Mouse (Mus musculus) heart, postnatal 0 days (tissue): Measurements from ENCODE around the gene Zfp385b. TPM values are rescaled to one million over a fixed set of nuclear protein-coding genes. Genes with fewer than 3 reads are reported as not detected.

Experiments
- ATAC-seq: fragments of 200-750 bp; cut with Nextera tagmentation; 2 replicates; pipeline ENCODE4 v1.8.0; 2017; ENCODE audit warnings: low read depth, moderate number of reproducible peaks, moderate library complexity; ENCODE audit not compliant: insufficient read depth
- DNase-seq: peaks from one replicate; pipeline ENCODE4 v3.0.0-alpha.2; 2016; ENCODE audit warnings: low spot score
- H3K27ac ChIP-seq: fragments of 300-500 bp; sonication (generic); 2 replicates; pipeline ENCODE4 v1.5.1; 2014; ENCODE audit warnings: low read depth, mild to moderate bottlenecking
- H3K27me3 ChIP-seq: fragments of 300-500 bp; sonication (generic); 2 replicates; pipeline ENCODE4 v1.6.1; 2014; ENCODE audit warnings: low read length, mixed read lengths; ENCODE audit not compliant: control insufficient read depth, insufficient read depth
- H3K36me3 ChIP-seq: fragments of 300-500 bp; sonication (generic); replicated peaks from 2 replicates; pipeline ENCODE4 v1.6.1; 2014; ENCODE audit warnings: low read length, mixed read lengths; ENCODE audit not compliant: control insufficient read depth, insufficient read depth
- H3K4me1 ChIP-seq: fragments of 300-500 bp; sonication (generic); 2 replicates; pipeline ENCODE4 v1.6.1; 2014; ENCODE audit warnings: antibody characterized with exemption; ENCODE audit not compliant: control insufficient read depth, insufficient read depth
- H3K4me2 ChIP-seq: fragments of 300-500 bp; sonication (generic); 2 replicates; pipeline ENCODE4 v1.6.1; 2014; ENCODE audit warnings: low read depth, mild to moderate bottlenecking, low read length, moderate library complexity
- H3K4me3 ChIP-seq: fragments of 300-500 bp; sonication (generic); 2 replicates; pipeline ENCODE4 v1.5.1; 2014; ENCODE audit warnings: low read depth, low read length
- H3K9ac ChIP-seq: fragments of 300-500 bp; sonication (generic); replicated peaks from 2 replicates; pipeline ENCODE4 v1.6.1; 2014; ENCODE audit warnings: low read depth, low read length, mixed read lengths
- H3K9me3 ChIP-seq: fragments of 300-500 bp; sonication (generic); replicated peaks from 2 replicates; pipeline ENCODE4 v1.6.1; 2016; ENCODE audit warnings: low read length; ENCODE audit not compliant: control insufficient read depth
- CTCF ChIP-seq: IDR thresholded peaks from 2 replicates; pipeline ENCODE4 v1.5.1; 2016; ENCODE audit warnings: antibody characterized with exemption, control low read depth, low read depth
- EP300 ChIP-seq: IDR thresholded peaks from 2 replicates; pipeline ENCODE4 v1.6.1; 2016; ENCODE audit warnings: antibody characterized with exemption, low read depth
- WGBS: fragments of 180-500 bp; shearing (Covaris S2); extraction: QIAGEN DNeasy Blood & Tissue Kit; methylation state at CpG from one replicate; pipeline ENCODE4 v1.1.7; 2014; 5-methylcytosine and 5-hydroxymethylcytosine counted together
- polyA plus RNA-seq: library from polyadenylated mRNA; unstranded; fragments of >200 nt; fragmentation: Nextera tagmentation; extraction: Ambion mirVana; gene quantifications from 2 replicates; pipeline ENCODE4 v1.2.1, GENCODE M21; 2015
- total RNA-seq: library from RNA; depleted of rRNA; stranded (reverse); fragments of >200 nt; gene quantifications from 2 replicates; pipeline ENCODE4 v1.2.3, GENCODE M21; 2014; ENCODE audit warnings: low replicate concordance

Zfp385b gene
- total and polyA plus RNA-seq, 2 experiments from 2014 or later, result 1.8 to 4.2 TPM

GRCm38 (mm10) chr2:77519341-77519740 lies 300.1 kb downstream of the Zfp385b start:
- ATAC-seq (peak; percentile 66), DNase-seq (peak; percentile 61)
- Histone ChIP-seq H3K4me2 (peak overlapping the region; percentile 71), H3K27ac (peak overlapping the region; percentile 12; the same call in 1 of the 2 replicates), H3K9ac (peak overlapping the region; percentile 50), H3K36me3 (no peaks in the 10 kb centered on the region), H3K4me1 (no peaks in the 10 kb centered on the region), H3K27me3 (no peaks in the 10 kb centered on the region), H3K4me3 (peak overlapping the region; percentile 46), H3K9me3 (no peaks in the 10 kb centered on the region)
- TF ChIP-seq EP300, result no peak
- no peak for TF ChIP-seq CTCF
- under 1% methylated on average over 14 of the region's 14 CpGs for WGBS

GRCm38 (mm10) chr2:77518693-77519092 lies 300.7 kb downstream of the Zfp385b start:
- Histone ChIP-seq H3K27ac (0 out of 2 replicates have a peak overlapping the region, but pooled peaks have one; percentile 12), H3K4me3 (peak overlapping the region; percentile 46), H3K9ac (peak overlapping the region; percentile 50), H3K9me3 (no peaks in the 10 kb centered on the region), H3K36me3 (no peaks in the 10 kb centered on the region), H3K4me2 (peak overlapping the region; percentile 71), H3K4me1 (no peaks in the 10 kb centered on the region), H3K27me3 (no peaks in the 10 kb centered on the region)
- 8% methylated on average over 8 of the region's 8 CpGs for WGBS
- DNase-seq, result no peak
- peak; percentile 18; the same call in 1 of the 2 replicates for TF ChIP-seq CTCF
- TF ChIP-seq EP300, result no peak
- 0 out of 2 replicates have a peak, but pooled peaks have one; percentile 33 for ATAC-seq

DNA sequence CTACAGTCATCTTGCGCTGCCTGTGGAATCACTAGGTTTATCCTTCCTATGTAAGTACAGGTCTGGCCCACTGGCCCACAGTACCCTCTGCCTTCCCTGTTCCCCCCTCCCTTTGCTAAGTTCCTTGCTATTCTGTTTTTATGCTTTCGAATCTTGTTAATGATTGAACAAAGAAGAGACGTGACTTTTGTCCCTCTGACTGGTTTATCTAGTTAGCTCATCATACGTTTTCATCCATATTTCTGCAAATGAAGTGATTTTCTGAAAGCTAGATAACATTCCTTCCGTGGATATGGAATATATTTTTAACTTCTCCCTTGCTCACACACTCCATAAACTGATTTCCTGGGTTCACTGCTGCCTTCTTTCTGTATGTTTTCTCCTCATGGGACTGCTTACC lies 302.8 kb downstream of the Zfp385b start:
- no peak for ATAC-seq
- Histone ChIP-seq H3K9me3 (no peaks in the 10 kb centered on the region), H3K27ac (no peak overlapping the region), H3K4me2 (no peak overlapping the region), H3K27me3 (no peaks in the 10 kb centered on the region), H3K36me3 (no peaks in the 10 kb centered on the region), H3K4me1 (no peaks in the 10 kb centered on the region), H3K9ac (no peak overlapping the region), H3K4me3 (no peak overlapping the region)
- no peak for TF ChIP-seq EP300
- no peak for TF ChIP-seq CTCF
- DNase-seq, result no peak
- WGBS, result 68% methylated on average over 5 of the region's 5 CpGs

GRCm38 (mm10) chr2:77515654-77516053 lies 303.8 kb downstream of the Zfp385b start:
- no peak overlapping the region for H3K27ac ChIP-seq
- H3K36me3 ChIP-seq, result no peaks in the 10 kb centered on the region
- H3K9ac ChIP-seq, result no peak overlapping the region
- H3K27me3 ChIP-seq, result no peaks in the 10 kb centered on the region
- no peak for DNase-seq
- ATAC-seq, result no peak
- no peak overlapping the region for H3K4me3 ChIP-seq
- H3K4me1 ChIP-seq, result no peaks in the 10 kb centered on the region
- H3K4me2 ChIP-seq, result no peak overlapping the region
- 40% methylated on average over 6 of the region's 6 CpGs for WGBS
- H3K9me3 ChIP-seq, result no peaks in the 10 kb centered on the region
- TF ChIP-seq EP300 (no peak), CTCF (no peak)

GRCm38 (mm10) chr2:77515011-77515410 lies 304.4 kb downstream of the Zfp385b start:
- H3K4me2 ChIP-seq, result no peak overlapping the region
- H3K36me3 ChIP-seq, result no peaks in the 10 kb centered on the region
- no peak overlapping the region for H3K27ac ChIP-seq
- H3K27me3 ChIP-seq, result no peaks in the 10 kb centered on the region
- ATAC-seq (no peak), DNase-seq (no peak)
- H3K4me3 ChIP-seq, result no peak overlapping the region
- H3K9me3 ChIP-seq, result no peaks in the 10 kb centered on the region
- WGBS, result 61% methylated on average over 7 of the region's 7 CpGs
- no peak overlapping the region for H3K9ac ChIP-seq
- H3K4me1 ChIP-seq, result no peaks in the 10 kb centered on the region
- TF ChIP-seq CTCF, result no peak
- TF ChIP-seq EP300, result no peak

DNA sequence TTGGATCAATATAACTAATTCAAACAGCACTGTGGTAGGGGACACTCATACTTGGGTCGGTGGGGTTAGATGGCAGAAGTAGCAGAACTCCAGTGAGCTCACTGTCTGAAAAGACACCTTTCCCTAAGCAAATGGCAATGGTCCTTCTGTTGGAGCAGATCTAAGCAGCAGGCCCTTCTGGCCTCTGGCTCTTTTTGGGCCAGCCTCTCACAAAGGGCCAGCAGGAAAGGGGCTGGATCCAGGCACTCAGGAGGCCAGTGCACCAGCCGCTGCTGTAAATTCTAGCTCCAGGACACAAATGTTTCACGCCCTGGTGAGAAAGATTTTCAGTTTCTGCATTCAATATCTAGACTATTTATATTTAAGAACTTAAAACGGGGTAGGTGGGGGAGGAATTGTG lies 305.0 kb downstream of the Zfp385b start:
- ATAC-seq (no peak), DNase-seq (no peak)
- Histone ChIP-seq H3K27me3 (no peaks in the 10 kb centered on the region), H3K4me3 (no peak overlapping the region), H3K27ac (no peak overlapping the region), H3K9me3 (no peaks in the 10 kb centered on the region), H3K9ac (no peak overlapping the region), H3K4me1 (no peaks in the 10 kb centered on the region), H3K36me3 (no peaks in the 10 kb centered on the region), H3K4me2 (no peak overlapping the region)
- TF ChIP-seq CTCF (no peak), EP300 (no peak)
- 79% methylated on average over 4 of the region's 4 CpGs for WGBS
